Mouse (Mus musculus) liver, embryonic 15.5 days (tissue): ENCODE results near the gene Mc1r. TPM values are rescaled to one million over a fixed set of nuclear protein-coding genes. Genes with fewer than 3 reads are reported as not detected.

ENCODE experiments used
- ATAC-seq: fragments of 200-750 bp; cut with Nextera tagmentation; 2 replicates; pipeline ENCODE4 v1.8.0; 2017; ENCODE audit warnings: moderate number of reproducible peaks, mild to moderate bottlenecking, moderate library complexity; ENCODE audit not compliant: insufficient read depth
- H3K27ac ChIP-seq: fragments of 300-500 bp; sonication (generic); replicated peaks from 2 replicates; pipeline ENCODE4 v1.5.1; 2015; ENCODE audit warnings: mild to moderate bottlenecking, inconsistent platforms
- H3K27me3 ChIP-seq: fragments of 300-500 bp; sonication (generic); 2 replicates; pipeline ENCODE4 v1.6.1; 2015; ENCODE audit warnings: mild to moderate bottlenecking, inconsistent platforms
- H3K36me3 ChIP-seq: fragments of 300-500 bp; sonication (generic); replicated peaks from 2 replicates; pipeline ENCODE4 v1.6.1; 2015; ENCODE audit warnings: moderate library complexity, mild to moderate bottlenecking, inconsistent platforms
- H3K4me1 ChIP-seq: fragments of 300-500 bp; sonication (generic); replicated peaks from 2 replicates; pipeline ENCODE4 v1.6.1; 2015; ENCODE audit warnings: inconsistent platforms
- H3K4me2 ChIP-seq: fragments of 300-500 bp; sonication (generic); 2 replicates; pipeline ENCODE4 v1.6.1; 2015; ENCODE audit warnings: moderate library complexity, mild to moderate bottlenecking, inconsistent platforms
- H3K4me3 ChIP-seq: fragments of 300-500 bp; sonication (generic); replicated peaks from 2 replicates; pipeline ENCODE4 v1.5.1; 2015; ENCODE audit warnings: mild to moderate bottlenecking, inconsistent platforms
- H3K9ac ChIP-seq: fragments of 300-500 bp; sonication (generic); 2 replicates; pipeline ENCODE4 v1.6.1; 2015; ENCODE audit warnings: moderate library complexity, mild to moderate bottlenecking, inconsistent platforms
- H3K9me3 ChIP-seq: fragments of 300-500 bp; sonication (generic); replicated peaks from 2 replicates; pipeline ENCODE4 v1.6.1; 2016; ENCODE audit warnings: inconsistent platforms
- WGBS: fragments of 180-500 bp; shearing (Covaris S2); methylation state at CpG from one replicate; pipeline ENCODE4 v1.1.7; 2015; ENCODE audit warnings: mixed read lengths; ENCODE audit not compliant: insufficient replicate concordance; 5-methylcytosine and 5-hydroxymethylcytosine counted together
- polyA plus RNA-seq: library from polyadenylated mRNA; unstranded; fragments of >200 nt; fragmentation: Nextera tagmentation; extraction: Ambion mirVana; gene quantifications from 2 replicates; pipeline ENCODE4 v1.2.1, GENCODE M21; 2015

Mc1r gene
- polyA plus RNA-seq, 1 experiment from 2014 or later, result not detected

GRCm38 (mm10) chr8:123389026-123389425 is 17.9 kb upstream of the Mc1r start:
- no peak for ATAC-seq
- Histone ChIP-seq H3K27ac (no peak overlapping the region), H3K36me3 (peaks cover 98% of the 10 kb centered on the region)

DNA sequence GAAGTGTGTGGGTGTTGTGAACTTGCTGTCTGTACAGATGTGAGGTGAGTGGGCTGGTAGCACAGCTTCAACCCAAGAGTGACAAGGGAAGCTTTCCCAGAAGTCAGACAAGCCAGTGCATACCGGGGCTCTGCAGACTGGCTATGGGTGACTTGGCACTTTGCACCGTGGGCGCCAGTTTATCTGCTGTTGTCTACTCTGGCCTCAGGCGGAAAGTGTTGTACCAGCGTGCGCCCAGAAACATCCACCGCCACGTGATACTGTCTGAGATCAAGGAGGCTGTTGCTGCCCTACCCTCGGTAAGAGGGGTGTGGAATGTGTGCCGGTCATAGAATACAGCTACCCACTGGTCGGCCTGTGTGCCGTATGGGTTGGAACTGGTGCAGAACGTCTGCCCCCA is 8.6 kb upstream of the Mc1r start:
- peaks cover 85% of the 10 kb centered on the region for H3K36me3 ChIP-seq
- no peaks in the 10 kb centered on the region for H3K9me3 ChIP-seq
- 79% methylated on average over 13 of the region's 13 CpGs for WGBS
- no peak for ATAC-seq
- no peaks in the 10 kb centered on the region for H3K4me1 ChIP-seq
- H3K27me3 ChIP-seq, result no peaks in the 10 kb centered on the region
- H3K27ac ChIP-seq, result no peak overlapping the region
- H3K4me2 ChIP-seq, result no peak overlapping the region
- H3K9ac ChIP-seq, result no peak overlapping the region
- no peak overlapping the region for H3K4me3 ChIP-seq

More at GRCm38 (mm10) chr8:123389026-123389425, 17.9 kb upstream of the Mc1r start:
- no peak overlapping the region for H3K4me3 ChIP-seq
- WGBS, result 80% methylated on average over 7 of the region's 7 CpGs
- H3K4me2 ChIP-seq, result no peak overlapping the region
- H3K9ac ChIP-seq, result no peak overlapping the region
- H3K4me1 ChIP-seq, result no peaks in the 10 kb centered on the region
- H3K27me3 ChIP-seq, result no peaks in the 10 kb centered on the region
- H3K9me3 ChIP-seq, result no peaks in the 10 kb centered on the region

DNA sequence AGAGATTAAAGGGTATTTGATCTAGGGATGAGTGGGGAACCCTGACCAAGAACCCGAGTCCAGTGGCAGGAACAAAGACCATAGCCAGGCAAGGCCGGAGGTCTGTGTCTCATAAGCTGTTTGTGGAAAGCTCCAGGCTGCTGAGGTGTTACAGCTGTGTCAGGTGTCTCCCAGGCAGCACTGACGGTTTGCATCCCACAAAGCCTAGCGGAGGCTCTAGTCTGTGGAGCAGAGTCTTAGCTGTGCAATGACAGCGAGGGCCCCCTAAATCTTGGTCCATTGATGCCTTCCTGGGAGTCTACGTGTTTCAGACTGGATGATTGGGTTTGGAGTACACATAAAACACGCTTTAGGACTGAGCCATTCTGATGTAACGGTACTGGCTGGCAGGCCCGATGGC is 5.0 kb upstream of the Mc1r start:
- Histone ChIP-seq H3K27ac (no peak overlapping the region), H3K9me3 (no peaks in the 10 kb centered on the region), H3K4me1 (peaks cover 7% of the 10 kb centered on the region), H3K9ac (no peak overlapping the region), H3K27me3 (no peaks in the 10 kb centered on the region), H3K36me3 (peaks cover 51% of the 10 kb centered on the region), H3K4me2 (no peak overlapping the region), H3K4me3 (no peak overlapping the region)
- no peak for ATAC-seq
- WGBS, result 79% methylated on average over 9 of the region's 9 CpGs

- Histone ChIP-seq H3K36me3 (peaks cover 43% of the 10 kb centered on the region), H3K9me3 (no peaks in the 10 kb centered on the region), H3K27me3 (peaks cover 8% of the 10 kb centered on the region), H3K4me2 (no peak overlapping the region), H3K4me3 (no peak overlapping the region), H3K9ac (no peak overlapping the region), H3K27ac (no peak overlapping the region), H3K4me1 (peaks cover 16% of the 10 kb centered on the region)
- whole genome bisulfite sequencing, result 76% methylated on average over 9 of the region's 9 CpGs
- no peak for ATAC-seq
Observed at GRCm38 (mm10) chr8:123402730-123403326, 4.1 kb upstream of the Mc1r start.

GRCm38 (mm10) chr8:123404521-123404920 is 2.4 kb upstream of the Mc1r start:
- 62% methylated on average over 8 of the region's 8 CpGs for WGBS
- peaks cover 26% of the 10 kb centered on the region for H3K36me3 ChIP-seq
- H3K4me3 ChIP-seq, result no peak overlapping the region
- H3K9ac ChIP-seq, result no peak overlapping the region
- H3K4me2 ChIP-seq, result no peak overlapping the region
- H3K27ac ChIP-seq, result no peak overlapping the region
- ATAC-seq, result no peak
- H3K4me1 ChIP-seq, result peaks cover 32% of the 10 kb centered on the region
- H3K9me3 ChIP-seq, result no peaks in the 10 kb centered on the region
- peaks cover 20% of the 10 kb centered on the region for H3K27me3 ChIP-seq

DNA sequence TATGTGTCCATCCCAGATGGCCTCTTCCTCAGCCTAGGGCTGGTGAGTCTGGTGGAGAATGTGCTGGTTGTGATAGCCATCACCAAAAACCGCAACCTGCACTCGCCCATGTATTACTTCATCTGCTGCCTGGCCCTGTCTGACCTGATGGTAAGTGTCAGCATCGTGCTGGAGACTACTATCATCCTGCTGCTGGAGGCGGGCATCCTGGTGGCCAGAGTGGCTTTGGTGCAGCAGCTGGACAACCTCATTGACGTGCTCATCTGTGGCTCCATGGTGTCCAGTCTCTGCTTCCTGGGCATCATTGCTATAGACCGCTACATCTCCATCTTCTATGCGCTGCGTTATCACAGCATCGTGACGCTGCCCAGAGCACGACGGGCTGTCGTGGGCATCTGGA is 705 bp downstream of the Mc1r start:
- H3K4me1 ChIP-seq, result peaks cover 63% of the 10 kb centered on the region
- no peak overlapping the region for H3K27ac ChIP-seq
- ATAC-seq, result no peak
- no peaks in the 10 kb centered on the region for H3K9me3 ChIP-seq
- 66% methylated on average over 13 of the region's 13 CpGs for WGBS
- H3K9ac ChIP-seq, result no peak overlapping the region
- H3K36me3 ChIP-seq, result no peaks in the 10 kb centered on the region
- H3K4me3 ChIP-seq, result no peak overlapping the region
- no peak overlapping the region for H3K4me2 ChIP-seq
- H3K27me3 ChIP-seq, result peaks cover 51% of the 10 kb centered on the region

DNA sequence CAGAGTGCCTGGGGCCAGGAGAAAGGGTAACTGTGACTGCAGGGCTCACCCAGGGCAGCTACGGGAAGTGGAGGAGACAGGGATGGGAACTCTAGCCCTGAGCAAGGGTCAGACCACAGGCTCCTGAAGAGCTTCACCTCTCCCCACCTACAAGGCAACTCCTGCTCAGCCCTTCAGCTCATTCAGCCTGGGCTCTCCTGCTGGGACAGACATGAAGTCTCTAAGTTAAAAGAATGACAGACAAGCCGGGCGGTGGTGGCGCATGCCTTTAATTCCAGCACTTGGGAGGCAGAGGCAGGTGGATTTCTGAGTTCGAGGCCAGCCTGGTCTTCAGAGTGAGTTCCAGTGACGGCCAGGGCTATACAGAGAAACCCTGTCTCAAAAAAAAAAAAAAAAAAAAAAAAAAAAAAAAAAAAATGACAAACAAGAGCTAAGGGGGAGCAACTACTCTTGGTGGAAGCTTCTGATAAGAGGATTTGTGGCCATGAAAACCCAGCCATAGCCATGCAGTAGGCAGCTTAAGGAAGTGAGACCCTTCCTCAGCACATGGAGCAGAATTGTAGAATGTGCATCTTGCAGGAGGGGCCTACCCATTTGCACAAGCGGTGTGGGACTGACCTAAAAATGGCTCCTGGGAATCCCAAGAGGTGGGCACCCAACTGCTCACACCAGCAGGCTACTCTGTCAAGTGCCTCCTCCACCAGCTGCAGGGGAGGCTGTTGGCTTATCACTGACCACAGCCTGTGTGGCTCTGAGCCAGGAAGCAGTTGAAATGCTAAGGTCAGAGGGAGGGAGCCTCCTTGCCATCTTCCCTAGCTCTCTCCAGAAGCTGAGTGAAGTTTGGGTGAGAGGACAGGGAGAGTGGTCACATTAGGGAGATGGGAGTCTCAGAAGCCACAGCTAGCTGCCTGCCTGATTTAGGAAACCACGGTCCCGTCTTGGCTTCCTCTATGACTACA is 2.0 kb downstream of the Mc1r start:
- Histone ChIP-seq H3K9ac (no peak overlapping the region), H3K36me3 (no peaks in the 10 kb centered on the region), H3K27me3 (peaks cover 64% of the 10 kb centered on the region), H3K4me3 (no peak overlapping the region), H3K4me1 (peaks cover 68% of the 10 kb centered on the region), H3K9me3 (no peaks in the 10 kb centered on the region), H3K4me2 (peak overlapping the region; percentile 32), H3K27ac (no peak overlapping the region)
- 32% methylated on average over 9 of the region's 9 CpGs for WGBS
- ATAC-seq, result peak; percentile 64

DNA sequence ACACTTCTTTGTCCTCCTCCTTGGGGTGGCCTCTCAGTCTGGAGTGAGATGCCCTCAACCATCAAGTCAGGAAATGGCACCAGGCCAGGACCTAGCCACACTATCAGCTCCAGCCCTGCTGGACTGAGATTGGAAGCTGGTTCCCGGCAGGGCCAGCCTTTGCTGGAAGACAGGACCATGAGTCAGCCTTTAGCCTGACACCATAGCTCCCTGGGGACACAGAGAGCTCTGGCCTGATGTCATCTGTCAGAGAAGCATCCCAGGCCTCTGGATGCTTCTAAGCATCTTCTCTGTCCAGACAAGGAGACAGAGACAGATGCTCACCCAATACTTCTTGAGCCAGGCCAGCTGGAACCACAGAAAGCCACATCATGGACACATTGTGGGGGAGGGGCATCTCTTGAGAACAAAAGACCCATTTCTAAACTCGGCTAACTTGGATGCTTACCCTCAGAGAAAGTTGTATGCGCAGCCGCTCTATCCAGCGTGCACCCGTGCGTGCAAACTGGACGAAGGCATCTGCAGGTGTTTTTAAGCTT is 3.2 kb downstream of the Mc1r start:
- H3K4me1 ChIP-seq, result peaks cover 73% of the 10 kb centered on the region
- no peak for ATAC-seq
- no peak overlapping the region for H3K27ac ChIP-seq
- H3K4me2 ChIP-seq, result no peak overlapping the region
- peaks cover 69% of the 10 kb centered on the region for H3K27me3 ChIP-seq
- 54% methylated on average over 8 of the region's 8 CpGs for WGBS
- H3K9ac ChIP-seq, result no peak overlapping the region
- no peaks in the 10 kb centered on the region for H3K9me3 ChIP-seq
- H3K36me3 ChIP-seq, result no peaks in the 10 kb centered on the region
- H3K4me3 ChIP-seq, result no peak overlapping the region

- Histone ChIP-seq H3K27me3 (peaks cover 69% of the 10 kb centered on the region), H3K4me2 (peak overlapping the region; percentile 57), H3K9ac (no peak overlapping the region), H3K27ac (no peak overlapping the region), H3K4me3 (peak overlapping the region; percentile 23), H3K4me1 (peaks cover 73% of the 10 kb centered on the region), H3K9me3 (no peaks in the 10 kb centered on the region), H3K36me3 (no peaks in the 10 kb centered on the region)
- no peak for ATAC-seq
- WGBS, result 12% methylated on average over 11 of the region's 11 CpGs
Observed at GRCm38 (mm10) chr8:123410788-123411187, 3.9 kb downstream of the Mc1r start.

DNA sequence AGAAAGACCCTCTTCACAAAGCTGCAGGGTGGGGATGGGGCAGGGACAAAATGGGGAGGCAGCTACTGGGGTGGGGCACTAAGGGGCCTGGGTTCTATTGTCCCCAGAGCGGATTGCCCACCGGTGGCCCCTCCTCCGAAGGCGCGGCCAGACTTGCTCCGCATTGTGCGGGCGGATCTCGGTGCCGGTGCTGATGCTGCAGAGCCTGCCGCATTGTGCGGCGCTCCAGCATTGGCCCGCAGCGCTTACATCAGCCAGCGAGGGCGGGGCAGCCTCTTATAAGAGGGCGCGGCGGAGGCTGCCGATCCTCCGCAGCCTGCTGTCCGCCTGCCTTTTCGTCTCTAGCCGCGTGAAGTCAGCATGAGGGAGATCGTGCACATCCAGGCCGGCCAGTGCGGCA is 4.3 kb downstream of the Mc1r start, which contains the start of gene Tubb3:
Tubb3 (plus strand) TSS at position 179 of the 400 bp plus-strand sequence.
- peak; percentile 47 for ATAC-seq
- Histone ChIP-seq H3K4me3 (peak within 1 kb of the TSS; percentile 23), H3K36me3 (no peaks in the 10 kb centered on the region), H3K27ac (no peak within 1 kb of the TSS), H3K9me3 (no peaks in the 10 kb centered on the region), H3K4me2 (peak within 1 kb of the TSS; percentile 57), H3K9ac (no peak within 1 kb of the TSS), H3K27me3 (peaks cover 69% of the 10 kb centered on the region), H3K4me1 (peaks cover 74% of the 10 kb centered on the region)
- under 1% methylated on average over 29 of the region's 29 CpGs for WGBS

- Histone ChIP-seq H3K4me2 (peak overlapping the region; percentile 57), H3K9me3 (no peaks in the 10 kb centered on the region), H3K4me1 (peaks cover 74% of the 10 kb centered on the region), H3K27ac (no peak overlapping the region), H3K4me3 (peak overlapping the region; percentile 23), H3K36me3 (no peaks in the 10 kb centered on the region), H3K9ac (no peak overlapping the region), H3K27me3 (peaks cover 69% of the 10 kb centered on the region)
- no peak for ATAC-seq
- WGBS, result 8% methylated on average over 16 of the region's 16 CpGs
Observed at GRCm38 (mm10) chr8:123411781-123412327, 4.9 kb downstream of the Mc1r start.
